Mouse (Mus musculus): ENCODE data around the gene Gm20906.
"Not testable (repeated sequence)": the region's sequence is repeated elsewhere in the genome, so short reads cannot be mapped to it uniquely, and the experiment has no call there.

Gm20906 gene

GRCm38 (mm10) chrY:87550666-87551065 is at the start of gene Gm20906:
TSS of gene Gm20906 (plus strand) at chrY:87550966.
- not testable (repeated sequence) for DNase-seq (ENCODE audit: low read depth)
